21 mouse cellular contexts compared by ENCODE assay signal in the genomic region with DNA sequence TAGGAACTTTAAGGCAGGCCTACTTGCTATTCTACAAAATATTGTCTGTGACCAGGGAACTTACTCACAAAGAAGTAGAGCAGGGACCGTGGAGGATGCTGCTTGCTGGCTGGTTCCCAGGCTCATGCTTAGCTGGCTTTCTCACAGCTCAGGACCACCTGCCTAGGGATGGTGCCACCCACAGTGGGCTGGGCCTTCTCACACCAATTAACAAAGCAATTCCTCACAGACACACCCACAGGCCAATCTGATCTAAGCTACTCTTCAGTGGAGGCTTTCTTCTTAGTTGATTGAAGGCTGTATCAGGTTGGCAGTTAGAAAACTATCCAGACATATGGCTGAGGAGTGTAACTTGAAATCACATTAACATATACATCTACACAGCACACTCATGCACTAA.
"Had no signal": no experiment of that assay in that cellular context is flagged by ENCODE, and none has a peak within 500 bp of the region (broad histone marks: within the 10 kb centered on the region; RNA-seq: fewer than 3 reads in every experiment).

No protein-coding gene starts in this region.

- H3K36me3 ChIP-seq: heart, embryonic 13.5 days; heart, embryonic 15.5 days; hindbrain, embryonic 13.5 days; hindbrain, embryonic 15.5 days; kidney, embryonic 15.5 days; limb, embryonic 13.5 days; limb, embryonic 15.5 days had no signal

- DNase-seq: forebrain, postnatal 0 days; gastrocnemius, postnatal 14 days; gastrocnemius, postnatal 36 days; heart, adult 18-20 months; heart, postnatal 14 days; heart, postnatal 36 days; kidney, adult 11 months; kidney, adult 2 months; kidney, adult 9 months; kidney, postnatal 14 days; kidney, postnatal 36 days; layer of hippocampus, adult 9-11 months; layer of hippocampus, postnatal 36 days; left cerebral cortex, postnatal 4 days had no signal

- H3K27me3 ChIP-seq: heart, embryonic 13.5 days; heart, embryonic 15.5 days; hindbrain, embryonic 13.5 days; hindbrain, embryonic 15.5 days; kidney, embryonic 15.5 days; limb, embryonic 13.5 days; limb, embryonic 15.5 days had no signal
